Mouse (Mus musculus) CH12.LX (cell line): ENCODE results near the gene 1700057G04Rik. TPM values are rescaled to one million over a fixed set of nuclear protein-coding genes. Genes with fewer than 3 reads are reported as not detected.
"Not testable (repeated sequence)": the region's sequence is repeated elsewhere in the genome, so short reads cannot be mapped to it uniquely, and the experiment has no call there.

ENCODE experiments used
- DNase-seq: peaks from one replicate; pipeline ENCODE4 v3.0.0-alpha.2; 2013; ENCODE audit errors: extremely low read depth
- H3K27ac ChIP-seq: 2 replicates; pipeline ENCODE4 v1.5.1; 2012; ENCODE audit warnings: low read depth, mild to moderate bottlenecking, control low read depth, moderate library complexity; ENCODE audit not compliant: insufficient read depth
- H3K27me3 ChIP-seq: replicated peaks from 2 replicates; pipeline ENCODE3; 2012; ENCODE audit warnings: inconsistent platforms
- H3K36me3 ChIP-seq, 2 experiments: replicated peaks in 1 of 2; 2 replicates each; pipeline versions ENCODE3 to v1.6.1; 2012; ENCODE audit warnings: inconsistent platforms in 1 of 2, low read length in 1 of 2, mild to moderate bottlenecking in 1 of 2, mixed read lengths in 1 of 2, moderate library complexity in 1 of 2; ENCODE audit not compliant: control insufficient read depth in 1 of 2, insufficient read depth in 1 of 2
- H3K4me1 ChIP-seq, 2 experiments: 2 replicates each; pipeline ENCODE4 v1.6.1; 2012; ENCODE audit warnings: inconsistent platforms in 1 of 2, moderate library complexity in 1 of 2; ENCODE audit not compliant: insufficient read depth in 2 of 2, control insufficient read depth in 1 of 2
- H3K4me2 ChIP-seq: 2 replicates; pipeline ENCODE4 v1.6.1; 2012; ENCODE audit warnings: low read depth, mild to moderate bottlenecking, control low read depth; ENCODE audit not compliant: poor library complexity, insufficient read depth, severe bottlenecking
- H3K4me3 ChIP-seq, 3 experiments: fragments of 150-350 bp in 1 of 3; sonication (generic) in 1 of 3; replicated peaks in 1 of 3; 2 replicates each; pipeline versions ENCODE3 to v1.5.1; 2011 to 2012; ENCODE audit warnings: low read depth in 2 of 3, low read length in 2 of 3, mild to moderate bottlenecking in 2 of 3, moderate library complexity in 2 of 3, control low read depth in 1 of 3, improper control_type of control experiment in 1 of 3, inconsistent platforms in 1 of 3, mixed read lengths in 1 of 3; ENCODE audit not compliant: poor library complexity in 1 of 3
- H3K79me2 ChIP-seq: replicated peaks from 2 replicates; pipeline ENCODE4 v1.6.1; 2012; ENCODE audit warnings: mild to moderate bottlenecking, moderate library complexity; ENCODE audit not compliant: control insufficient read depth, poor library complexity, insufficient read depth, severe bottlenecking; ENCODE audit errors: extremely low read depth
- H3K9ac ChIP-seq: 2 replicates; pipeline ENCODE4 v1.6.1; 2012; ENCODE audit warnings: low read depth, mild to moderate bottlenecking, control low read depth, moderate library complexity; ENCODE audit not compliant: insufficient read depth
- H3K9me3 ChIP-seq: replicated peaks from 2 replicates; pipeline ENCODE3; 2012; ENCODE audit warnings: low read length, inconsistent platforms, mixed read lengths
- BHLHE40 ChIP-seq: IDR thresholded peaks from 2 replicates; pipeline ENCODE4 v1.6.1; 2011; ENCODE audit warnings: mild to moderate bottlenecking, low read depth, low read length, improper control_type of control experiment
- CHD2 ChIP-seq: IDR thresholded peaks from 2 replicates; pipeline ENCODE4 v1.6.1; 2011; ENCODE audit warnings: low read length, improper control_type of control experiment
- CTCF ChIP-seq, 2 experiments: IDR thresholded peaks in 1 of 2; conservative IDR thresholded peaks in 1 of 2; 2 replicates each; pipeline ENCODE4 v1.5.1; 2011 to 2012; ENCODE audit warnings: low read depth in 2 of 2, low read length in 2 of 2, improper control_type of control experiment in 1 of 2, inconsistent platforms in 1 of 2, mild to moderate bottlenecking in 1 of 2, moderate library complexity in 1 of 2
- ELF1 ChIP-seq: IDR thresholded peaks from 2 replicates; pipeline ENCODE4 v1.6.1; 2014; ENCODE audit warnings: low read depth, mild to moderate bottlenecking, inconsistent platforms, low read length, improper control_type of control experiment
- HCFC1 ChIP-seq: IDR thresholded peaks from 2 replicates; pipeline ENCODE4 v1.6.1; 2012; ENCODE audit warnings: low read depth, mild to moderate bottlenecking, inconsistent platforms, low read length, improper control_type of control experiment
- JUND ChIP-seq: conservative IDR thresholded peaks from 2 replicates; pipeline ENCODE4 v1.6.1; 2011; ENCODE audit warnings: low read depth, low read length, improper control_type of control experiment
- MEF2A ChIP-seq: IDR thresholded peaks from 2 replicates; pipeline ENCODE4 v1.6.1; 2014; ENCODE audit warnings: low read depth, mild to moderate bottlenecking, inconsistent platforms, low read length, improper control_type of control experiment, borderline replicate concordance
- MYC ChIP-seq: IDR thresholded peaks from 2 replicates; pipeline ENCODE4 v1.6.1; 2011; ENCODE audit warnings: low read depth, mild to moderate bottlenecking, improper control_type of control experiment, low read length
- NRF1 ChIP-seq: IDR thresholded peaks from 2 replicates; pipeline ENCODE4 v1.6.1; 2014; ENCODE audit warnings: low read depth, mild to moderate bottlenecking, inconsistent platforms, low read length, improper control_type of control experiment, moderate library complexity
- PAX5 ChIP-seq: IDR thresholded peaks from 2 replicates; pipeline ENCODE4 v1.6.1; 2012; ENCODE audit warnings: low read length, inconsistent platforms, mixed read lengths
- POLR2AphosphoS2 ChIP-seq: IDR thresholded peaks from 2 replicates; pipeline ENCODE4 v1.6.1; 2011; ENCODE audit warnings: low read depth, low read length, improper control_type of control experiment
- RAD21 ChIP-seq: IDR thresholded peaks from 2 replicates; pipeline ENCODE4 v1.6.1; 2011; ENCODE audit warnings: low read depth, mild to moderate bottlenecking, low read length, improper control_type of control experiment, moderate library complexity
- RCOR1 ChIP-seq: conservative IDR thresholded peaks from 2 replicates; pipeline ENCODE4 v1.6.1; 2012; ENCODE audit warnings: low read depth, mild to moderate bottlenecking, inconsistent platforms, low read length, improper control_type of control experiment
- SMC3 ChIP-seq: IDR thresholded peaks from 2 replicates; pipeline ENCODE4 v1.6.1; 2011; ENCODE audit warnings: low read depth, low read length, improper control_type of control experiment
- TBP ChIP-seq: conservative IDR thresholded peaks from 2 replicates; pipeline ENCODE4 v1.6.1; 2011; ENCODE audit warnings: low read depth, low read length, improper control_type of control experiment
- USF1 ChIP-seq: IDR thresholded peaks from 2 replicates; pipeline ENCODE4 v1.6.1; 2014; ENCODE audit warnings: low read depth, mild to moderate bottlenecking, inconsistent platforms, low read length, improper control_type of control experiment
- ZMIZ1 ChIP-seq: IDR thresholded peaks from 2 replicates; pipeline ENCODE4 v1.6.1; 2012; ENCODE audit warnings: low read depth, mild to moderate bottlenecking, inconsistent platforms, low read length, improper control_type of control experiment
- dilution Hi-C: fragments of 300-500 bp; cut with MboI; formaldehyde crosslinking; loops from 2 replicates; pipeline ENCODE4 v1.14.3; 2020; ENCODE audit warnings: low sequenced_read_pairs; ENCODE audit not compliant: extremely low pct_unique_long_range_greater_than_20kb, extremely low pct_ligation_motif_present
- in situ Hi-C: fragments of 300-500 bp; cut with MboI; formaldehyde crosslinking; loops from 3 replicates; pipeline ENCODE4 v1.14.3; 2019; ENCODE audit warnings: low sequenced_read_pairs, low pct_ligation_motif_present, low pct_unique_long_range_greater_than_20kb, mixed read lengths
- polyA plus RNA-seq: library from polyadenylated mRNA; unstranded; fragments of >175 nt; gene quantifications from 2 replicates; pipeline ENCODE4 v1.2.1, GENCODE M21; 2012; ENCODE audit warnings: low read depth; ENCODE audit not compliant: insufficient read length
- total RNA-seq, 2 experiments: library from RNA; depleted of rRNA; stranded (reverse); fragments of 300-350 nt in 1 of 2; fragments of >200 nt in 1 of 2; gene quantifications; 2 replicates each; pipeline ENCODE4 v1.2.3; 2012 to 2014

Gene 1700057G04Rik
- total and polyA plus RNA-seq, 3 experiments: not detected

DNA sequence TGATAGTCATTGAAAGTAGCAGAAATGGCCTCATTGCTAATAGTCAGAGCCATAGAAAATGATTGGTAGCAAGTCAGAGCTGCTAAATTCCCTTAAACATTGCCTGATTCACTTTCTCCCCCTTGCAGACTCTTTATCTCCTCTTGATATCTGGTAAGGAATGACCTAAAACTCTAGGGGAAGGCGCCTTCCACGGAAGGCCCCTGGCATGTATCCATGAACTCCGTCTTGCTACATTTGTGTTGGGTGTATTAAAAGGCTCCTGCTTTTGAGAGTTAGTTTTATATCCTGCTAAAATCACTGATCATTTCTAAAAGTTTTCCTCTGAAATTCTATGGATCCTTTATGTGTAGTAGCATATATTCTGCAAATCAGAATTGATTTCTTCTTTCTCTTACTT, 7.6 kb downstream of the 1700057G04Rik start:
- Histone ChIP-seq H3K36me3 (no peaks in the 10 kb centered on the region), H3K4me1 (no peaks in the 10 kb centered on the region; a peak in 1 of 4 replicates), H3K4me3 (no peak overlapping the region), H3K9ac (no peak overlapping the region), H3K9me3 (no peaks in the 10 kb centered on the region), H3K27ac (no peak overlapping the region), H3K27me3 (no peaks in the 10 kb centered on the region), H3K4me2 (no peak overlapping the region), H3K79me2 (no peaks in the 10 kb centered on the region)
- TF ChIP-seq MYC (no peak), BHLHE40 (no peak), CHD2 (no peak), ELF1 (no peak), CTCF (conservative IDR thresholded peaks at IDR 0.05 in 1 of 2, IDR thresholded peaks at IDR 0.05 in 1 of 2; ENCODE audit: low read depth in 2 of 2, low read length in 2 of 2) (no peak), USF1 (no peak), TBP (no peak), SMC3 (no peak), JUND (no peak), PAX5 (no peak), ZMIZ1 (no peak), NRF1 (no peak), RAD21 (no peak), RCOR1 (no peak), POLR2AphosphoS2 (no peak), HCFC1 (no peak), MEF2A (no peak)
- DNase-seq: no peak
- in situ Hi-C loops (no loop called here), dilution Hi-C loops (no loop called here)

DNA sequence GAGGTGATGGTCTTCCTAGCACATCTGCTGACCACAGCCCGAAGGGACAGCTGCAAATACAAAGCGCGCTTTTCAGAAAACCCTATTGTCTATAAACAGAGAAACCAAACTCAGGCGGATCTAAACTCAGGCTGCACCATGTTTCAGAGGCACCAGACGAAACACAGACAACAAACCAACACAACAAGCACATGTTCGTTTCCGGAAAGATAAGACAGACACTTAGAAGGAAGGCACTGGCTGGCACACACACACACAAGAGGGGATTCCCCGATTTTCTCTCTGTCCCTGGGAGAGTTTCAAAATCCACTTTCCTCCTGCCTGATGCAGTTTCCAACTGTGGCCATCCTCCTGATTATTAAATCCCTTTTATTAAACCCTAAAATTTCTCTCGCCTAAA, 16.8 kb downstream of the 1700057G04Rik start:
- H3K27ac ChIP-seq, dilution Hi-C loops: not testable (repeated sequence)

More for the DNA sequence above, 16.8 kb downstream of the 1700057G04Rik start:
- in situ Hi-C loops, H3K36me3 ChIP-seq, H3K79me2 ChIP-seq, H3K4me1 ChIP-seq, H3K27me3 ChIP-seq, H3K4me3 ChIP-seq, H3K9ac ChIP-seq, H3K9me3 ChIP-seq: not testable (repeated sequence)
- H3K4me2 ChIP-seq: peak overlapping the region; percentile 51
- peak; percentile 12 for DNase-seq
